Comparison of ENCODE assay signal across 11 mouse cellular contexts in the genomic region with DNA sequence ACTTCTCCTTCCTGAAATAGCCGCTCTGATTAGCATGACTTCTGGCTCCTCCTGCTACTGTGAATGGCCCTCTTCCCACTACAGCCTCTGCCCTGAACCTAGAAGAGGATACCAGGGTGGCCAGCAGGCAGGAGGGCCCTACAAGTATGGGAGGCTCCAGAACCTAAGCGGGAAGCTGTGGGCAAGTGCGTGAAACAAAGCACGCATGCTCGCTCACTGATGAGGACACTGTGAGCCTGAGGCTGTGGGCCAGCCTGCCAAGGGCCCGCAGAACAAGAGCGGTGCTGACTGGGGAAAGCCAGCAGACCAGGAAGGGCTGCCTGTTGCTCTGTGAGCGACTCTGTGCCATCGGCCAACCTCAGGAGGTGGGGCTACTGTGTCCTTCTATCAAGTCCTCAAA.
DNase-seq lines count a peak whose midpoint lies in the region; ATAC-seq lines count a peak whose summit lies in the region.
"Had no signal": no experiment of that assay in that cellular context is flagged by ENCODE, and none has a peak within 500 bp of the region (broad histone marks: within the 10 kb centered on the region; RNA-seq: fewer than 3 reads in every experiment).

No protein-coding gene starts in this region.

- H3K4me2 ChIP-seq in hindbrain, embryonic 11.5 days (replicated peaks; ENCODE audit: low read depth, low read length): no peak overlapping the region
- H3K4me2 ChIP-seq in heart, embryonic 15.5 days: no peak overlapping the region
- H3K4me2 ChIP-seq in liver, embryonic 12.5 days: no peak overlapping the region
- H3K4me2 ChIP-seq: hindbrain, embryonic 15.5 days; neural tube, embryonic 12.5 days had no signal

- no peak overlapping the region for H3K9ac ChIP-seq in hindbrain, embryonic 11.5 days (ENCODE audit: low read depth, low read length)
- H3K9ac ChIP-seq in heart, embryonic 15.5 days: no peak overlapping the region
- H3K9ac ChIP-seq in liver, embryonic 12.5 days: no peak overlapping the region
- H3K9ac ChIP-seq: hindbrain, embryonic 15.5 days; liver, embryonic 14.5 days; neural tube, embryonic 12.5 days had no signal

- H3K4me3 ChIP-seq in hindbrain, embryonic 10.5 days: no peak overlapping the region
- H3K4me3 ChIP-seq in hindbrain, embryonic 11.5 days (ENCODE audit: low read depth, low read length): no peak overlapping the region
- no peak overlapping the region for H3K4me3 ChIP-seq in heart, embryonic 15.5 days
- H3K4me3 ChIP-seq in liver, embryonic 12.5 days: no peak overlapping the region
- H3K4me3 ChIP-seq: hindbrain, embryonic 15.5 days; neural tube, embryonic 12.5 days had no signal

- no peaks in the 10 kb centered on the region for H3K9me3 ChIP-seq in hindbrain, embryonic 10.5 days
- no peaks in the 10 kb centered on the region for H3K9me3 ChIP-seq in hindbrain, embryonic 11.5 days (ENCODE audit: control insufficient read depth, low read length)
- H3K9me3 ChIP-seq in heart, embryonic 15.5 days (replicated peaks): no peaks in the 10 kb centered on the region
- no peaks in the 10 kb centered on the region for H3K9me3 ChIP-seq in liver, embryonic 12.5 days (replicated peaks)
- H3K9me3 ChIP-seq: hindbrain, embryonic 15.5 days; neural tube, embryonic 12.5 days had no signal

- H3K27ac ChIP-seq in hindbrain, embryonic 10.5 days: 0 out of 2 replicates have a peak overlapping the region, but pooled peaks have one; percentile 35
- H3K27ac ChIP-seq in hindbrain, embryonic 11.5 days (ENCODE audit: low read depth, low read length): no peak overlapping the region
- H3K27ac ChIP-seq in heart, embryonic 15.5 days: 0 out of 2 replicates have a peak overlapping the region, but pooled peaks have one; percentile 9
- H3K27ac ChIP-seq in liver, embryonic 12.5 days: no peak overlapping the region
- H3K27ac ChIP-seq: hindbrain, embryonic 15.5 days; liver, embryonic 14.5 days; neural tube, embryonic 12.5 days had no signal

- no peaks in the 10 kb centered on the region for H3K27me3 ChIP-seq in hindbrain, embryonic 10.5 days (ENCODE audit: insufficient read depth, poor library complexity, severe bottlenecking)
- H3K27me3 ChIP-seq in hindbrain, embryonic 11.5 days (ENCODE audit: control insufficient read depth, insufficient read depth, low read length): no peaks in the 10 kb centered on the region
- H3K27me3 ChIP-seq in heart, embryonic 15.5 days: no peaks in the 10 kb centered on the region
- no peaks in the 10 kb centered on the region for H3K27me3 ChIP-seq in liver, embryonic 12.5 days (replicated peaks)
- H3K27me3 ChIP-seq: hindbrain, embryonic 15.5 days; neural tube, embryonic 12.5 days had no signal

- ATAC-seq in hindbrain, embryonic 11.5 days (ENCODE audit: low FRiP score): no peak
- ATAC-seq in heart, embryonic 15.5 days (replicated peaks; ENCODE audit: insufficient number of reproducible peaks, insufficient read depth, low FRiP score, low read depth): no peak
- ATAC-seq in liver, embryonic 12.5 days: no peak

- 84% methylated on average over 9 of the region's 9 CpGs for WGBS in hindbrain, embryonic 10.5 days
- 85% methylated on average over 9 of the region's 9 CpGs for WGBS in hindbrain, embryonic 11.5 days
- WGBS in heart, embryonic 15.5 days: 66% methylated on average over 9 of the region's 9 CpGs
- 71% methylated on average over 9 of the region's 9 CpGs for WGBS in liver, embryonic 12.5 days (ENCODE audit: insufficient replicate concordance)

- H3K4me1 ChIP-seq in hindbrain, embryonic 10.5 days (replicated peaks): peaks cover 22% of the 10 kb centered on the region
- H3K4me1 ChIP-seq in hindbrain, embryonic 11.5 days (replicated peaks; ENCODE audit: control insufficient read depth, insufficient read depth, low read length): no peaks in the 10 kb centered on the region
- H3K4me1 ChIP-seq in heart, embryonic 15.5 days (replicated peaks): peaks cover 23% of the 10 kb centered on the region
- peaks cover 21% of the 10 kb centered on the region for H3K4me1 ChIP-seq in liver, embryonic 12.5 days

- no peak for DNase-seq in hindbrain, embryonic 10.5 days (ENCODE audit: low spot score)
- no peak for DNase-seq in hindbrain, embryonic 11.5 days (ENCODE audit: low spot score)
- peak; percentile 36 for DNase-seq in brain, adult 2 months (ENCODE audit: low read depth, low spot score)
- peak; percentile 55 to 90 for DNase-seq in kidney, postnatal 25 days
- DNase-seq in right cerebral cortex, postnatal 25 days: no peak
- no peak for DNase-seq in yolk sac, embryonic 10.5 days (ENCODE audit: low spot score)

- no peaks in the 10 kb centered on the region for H3K36me3 ChIP-seq in hindbrain, embryonic 10.5 days
- H3K36me3 ChIP-seq in hindbrain, embryonic 11.5 days (ENCODE audit: control insufficient read depth, insufficient read depth, low read length): no peaks in the 10 kb centered on the region
- H3K36me3 ChIP-seq in heart, embryonic 15.5 days: no peaks in the 10 kb centered on the region
- H3K36me3 ChIP-seq in liver, embryonic 12.5 days: no peaks in the 10 kb centered on the region
- H3K36me3 ChIP-seq: hindbrain, embryonic 15.5 days; neural tube, embryonic 12.5 days had no signal

Comparison
In these comparisons a context has a peak if more than half of its experiments do, and no peak if none do; other contexts are left out.
1. H3K27ac ChIP-seq: peak in hindbrain, embryonic 10.5 days (single experiment) and heart, embryonic 15.5 days (single experiment); none in hindbrain, embryonic 11.5 days (single experiment) and liver, embryonic 12.5 days (single experiment).
2. DNase-seq: peak in brain, adult 2 months (single experiment) and kidney, postnatal 25 days (2 of 2); none in hindbrain, embryonic 10.5 days (single experiment), hindbrain, embryonic 11.5 days (single experiment), right cerebral cortex, postnatal 25 days (single experiment) and yolk sac, embryonic 10.5 days (single experiment).